Mouse (Mus musculus) hindbrain, embryonic 11.5 days (tissue): ENCODE data around the gene Scrt2. TPM values are rescaled to one million over a fixed set of nuclear protein-coding genes. Genes with fewer than 3 reads are reported as not detected.

Source experiments
- ATAC-seq: fragments of 200-750 bp; cut with Nextera tagmentation; 2 replicates; pipeline ENCODE4 v1.8.0; 2017; ENCODE audit warnings: mild to moderate bottlenecking, moderate TSS enrichment, moderate library complexity; ENCODE audit not compliant: low FRiP score
- DNase-seq: peaks from one replicate; pipeline ENCODE4 v3.0.0-alpha.2; 2015; ENCODE audit warnings: low spot score
- H3K27ac ChIP-seq: fragments of 300-500 bp; sonication (generic); 2 replicates; pipeline ENCODE4 v1.5.1; 2014; ENCODE audit warnings: mild to moderate bottlenecking, low read depth, low read length
- H3K27me3 ChIP-seq: fragments of 300-500 bp; sonication (generic); 2 replicates; pipeline ENCODE4 v1.6.1; 2014; ENCODE audit warnings: mild to moderate bottlenecking, low read length, moderate library complexity, mixed read lengths; ENCODE audit not compliant: control insufficient read depth, insufficient read depth
- H3K36me3 ChIP-seq: fragments of 300-500 bp; sonication (generic); 2 replicates; pipeline ENCODE4 v1.6.1; 2014; ENCODE audit warnings: mild to moderate bottlenecking, low read length, moderate library complexity, mixed read lengths; ENCODE audit not compliant: control insufficient read depth, insufficient read depth
- H3K4me1 ChIP-seq: fragments of 300-500 bp; sonication (generic); replicated peaks from 2 replicates; pipeline ENCODE4 v1.6.1; 2014; ENCODE audit warnings: low read length, mixed read lengths; ENCODE audit not compliant: control insufficient read depth, insufficient read depth
- H3K4me2 ChIP-seq: fragments of 300-500 bp; sonication (generic); replicated peaks from 2 replicates; pipeline ENCODE4 v1.6.1; 2014; ENCODE audit warnings: mild to moderate bottlenecking, low read depth, low read length
- H3K4me3 ChIP-seq: fragments of 300-500 bp; sonication (generic); 2 replicates; pipeline ENCODE4 v1.5.1; 2014; ENCODE audit warnings: low read depth, low read length
- H3K9ac ChIP-seq: fragments of 300-500 bp; sonication (generic); 2 replicates; pipeline ENCODE4 v1.6.1; 2014; ENCODE audit warnings: low read depth, low read length
- H3K9me3 ChIP-seq: fragments of 300-500 bp; sonication (generic); 2 replicates; pipeline ENCODE4 v1.6.1; 2016; ENCODE audit warnings: low read length; ENCODE audit not compliant: control insufficient read depth
- WGBS: fragments of 180-500 bp; shearing (Covaris S2); extraction: QIAGEN DNeasy Blood & Tissue Kit; methylation state at CpG from one replicate; pipeline ENCODE4 v1.1.7; 2014; 5-methylcytosine and 5-hydroxymethylcytosine counted together
- polyA plus RNA-seq: library from polyadenylated mRNA; unstranded; fragments of >200 nt; fragmentation: Nextera tagmentation; extraction: Ambion mirVana; gene quantifications from 2 replicates; pipeline ENCODE4 v1.2.1, GENCODE M21; 2014

The Scrt2 gene
- polyA plus RNA-seq, 1 experiment from 2014 or later = 31.4 TPM

DNA sequence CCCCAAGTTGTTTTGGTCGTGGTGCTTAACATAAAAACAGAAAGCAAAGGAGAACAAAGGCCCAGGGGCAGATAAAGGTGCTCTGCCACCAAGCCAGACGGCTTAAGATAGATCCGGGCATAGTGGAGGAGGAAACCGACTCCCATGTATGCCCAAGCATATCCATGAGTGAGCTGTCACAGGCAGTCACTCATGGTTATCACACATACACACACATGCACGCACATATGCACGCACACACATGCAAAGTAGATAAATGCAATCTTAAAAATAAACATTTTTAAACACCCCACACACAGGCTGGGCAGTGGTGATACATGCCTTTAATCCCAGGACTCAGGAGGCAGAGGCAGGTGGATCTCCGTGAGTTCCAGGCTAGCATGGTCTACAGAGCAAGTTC, 36.4 kb downstream of the Scrt2 start:
- H3K4me1 ChIP-seq = peaks cover 11% of the 10 kb centered on the region
- 88% methylated on average over 7 of the region's 7 CpGs for WGBS
- H3K27ac ChIP-seq = no peak overlapping the region
- H3K4me3 ChIP-seq = no peak overlapping the region
- no peaks in the 10 kb centered on the region for H3K36me3 ChIP-seq
- H3K27me3 ChIP-seq = no peaks in the 10 kb centered on the region
- H3K4me2 ChIP-seq = no peak overlapping the region
- ATAC-seq (no peak), DNase-seq (no peak)
- H3K9ac ChIP-seq = no peak overlapping the region
- H3K9me3 ChIP-seq = no peaks in the 10 kb centered on the region

DNA sequence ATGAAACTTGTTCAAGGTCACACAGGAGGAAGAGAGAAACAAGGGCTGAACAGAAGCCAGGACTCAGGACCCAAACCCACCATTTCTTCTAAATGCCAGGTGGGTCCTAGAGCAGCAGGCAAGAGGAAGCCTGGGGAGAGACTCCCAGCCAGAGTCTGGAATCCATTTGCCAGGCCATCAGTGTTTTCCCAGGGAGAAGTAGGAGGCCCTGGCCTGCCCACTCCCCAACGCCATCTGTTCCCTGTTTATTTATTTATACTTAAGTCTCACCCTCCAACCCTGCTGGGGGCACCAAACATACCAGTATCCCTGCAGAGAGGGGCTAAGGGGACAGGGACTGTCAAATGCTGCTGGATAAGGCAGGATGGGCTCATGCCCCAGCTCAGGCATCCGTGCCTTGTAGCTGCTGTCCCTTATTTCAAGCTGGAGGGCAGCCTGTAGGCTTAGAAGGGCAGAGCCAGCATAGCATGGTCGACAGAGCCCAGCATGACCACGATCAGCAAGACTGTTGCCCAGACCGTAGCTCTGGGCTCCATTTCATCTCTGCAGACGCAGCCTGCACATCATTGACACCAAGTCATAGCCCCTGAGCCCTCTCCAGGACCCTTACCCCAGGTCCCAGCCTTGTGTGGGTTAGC, 38.0 kb downstream of the Scrt2 start:
- Histone ChIP-seq H3K27ac (no peak overlapping the region), H3K9ac (no peak overlapping the region)
- WGBS = 57% methylated on average over 6 of the region's 6 CpGs

DNA sequence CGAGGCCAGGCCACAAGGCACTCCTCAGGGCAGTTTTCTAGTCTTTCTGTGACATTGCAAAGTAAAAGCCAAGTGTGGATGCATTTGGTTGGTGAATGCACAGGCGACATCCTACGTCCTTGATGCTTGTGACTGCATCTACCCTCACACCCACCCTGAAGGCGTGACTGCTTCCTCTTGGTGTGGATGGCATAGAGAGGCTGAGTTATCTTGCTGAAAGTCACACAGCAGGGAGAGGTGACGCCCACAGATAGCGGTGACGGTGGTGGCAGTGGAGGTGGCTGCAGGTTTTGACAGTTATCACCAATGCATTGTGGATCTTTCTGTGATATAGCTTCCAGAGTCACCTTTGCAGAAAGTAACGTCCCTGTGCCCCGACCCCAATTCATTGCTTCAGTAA, 41.6 kb downstream of the Scrt2 start:
- Histone ChIP-seq H3K9ac (no peak overlapping the region), H3K4me1 (no peaks in the 10 kb centered on the region), H3K4me2 (no peak overlapping the region), H3K36me3 (no peaks in the 10 kb centered on the region), H3K27ac (no peak overlapping the region), H3K4me3 (no peak overlapping the region), H3K9me3 (no peaks in the 10 kb centered on the region), H3K27me3 (no peaks in the 10 kb centered on the region)
- ATAC-seq (no peak), DNase-seq (no peak)
- WGBS = 70% methylated on average over 9 of the region's 9 CpGs

More for the DNA sequence above, 38.0 kb downstream of the Scrt2 start:
- no peaks in the 10 kb centered on the region for H3K9me3 ChIP-seq
- peaks cover 8% of the 10 kb centered on the region for H3K4me1 ChIP-seq
- H3K4me2 ChIP-seq = no peak overlapping the region
- H3K27me3 ChIP-seq = no peaks in the 10 kb centered on the region
- H3K36me3 ChIP-seq = no peaks in the 10 kb centered on the region
- DNase-seq (no peak), ATAC-seq (no peak)
- no peak overlapping the region for H3K4me3 ChIP-seq

DNA sequence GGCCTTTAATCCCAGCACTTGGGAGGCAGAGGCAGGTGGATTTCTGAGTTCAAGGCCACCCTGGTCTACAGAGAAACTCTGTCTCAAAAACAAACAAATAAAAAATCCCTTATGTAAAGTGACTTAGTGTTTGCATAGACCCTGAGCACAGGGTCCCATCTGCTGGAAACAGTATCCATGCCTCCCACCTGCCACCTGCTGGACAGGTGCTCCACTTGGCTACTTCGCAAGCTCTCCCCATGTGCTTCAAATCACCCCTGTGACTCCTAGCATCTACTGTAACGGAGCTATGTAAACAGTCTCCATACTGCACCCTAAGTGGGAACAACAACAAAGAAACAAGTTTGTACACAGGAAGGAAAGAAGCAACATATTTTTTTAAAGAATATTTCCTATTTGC, 47.3 kb downstream of the Scrt2 start:
- Histone ChIP-seq H3K36me3 (no peaks in the 10 kb centered on the region), H3K4me1 (no peaks in the 10 kb centered on the region), H3K9me3 (no peaks in the 10 kb centered on the region), H3K27ac (no peak overlapping the region), H3K4me3 (no peak overlapping the region), H3K4me2 (no peak overlapping the region), H3K27me3 (no peaks in the 10 kb centered on the region), H3K9ac (no peak overlapping the region)
- ATAC-seq (no peak), DNase-seq (no peak)
- 79% methylated on average over 2 of the region's 2 CpGs for WGBS

DNA sequence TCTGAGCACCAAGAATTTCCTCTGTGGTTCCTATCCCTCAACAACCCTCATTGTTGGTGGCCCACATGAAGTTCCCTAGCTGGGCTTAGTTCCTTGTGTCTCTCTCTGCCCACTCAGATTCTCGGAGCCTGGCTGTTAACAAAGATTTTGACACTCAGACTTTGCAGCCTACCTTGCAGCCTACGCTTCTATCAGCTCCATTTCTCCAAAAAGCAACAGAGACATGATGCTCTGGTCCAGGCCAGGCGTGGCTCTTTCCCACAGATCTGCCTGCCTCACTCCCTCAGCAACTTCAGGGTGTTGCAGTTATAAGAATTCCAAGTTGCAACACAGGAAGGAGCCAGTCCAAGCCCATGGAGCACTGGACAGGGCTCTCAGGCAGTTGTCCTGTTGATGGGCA, 48.4 kb downstream of the Scrt2 start:
- Histone ChIP-seq H3K4me2 (no peak overlapping the region), H3K9ac (no peak overlapping the region), H3K9me3 (no peaks in the 10 kb centered on the region), H3K27ac (no peak overlapping the region), H3K4me1 (no peaks in the 10 kb centered on the region), H3K27me3 (no peaks in the 10 kb centered on the region), H3K4me3 (no peak overlapping the region), H3K36me3 (no peaks in the 10 kb centered on the region)
- no peak for ATAC-seq
- 68% methylated on average over 3 of the region's 3 CpGs for WGBS
- DNase-seq = no peak

DNA sequence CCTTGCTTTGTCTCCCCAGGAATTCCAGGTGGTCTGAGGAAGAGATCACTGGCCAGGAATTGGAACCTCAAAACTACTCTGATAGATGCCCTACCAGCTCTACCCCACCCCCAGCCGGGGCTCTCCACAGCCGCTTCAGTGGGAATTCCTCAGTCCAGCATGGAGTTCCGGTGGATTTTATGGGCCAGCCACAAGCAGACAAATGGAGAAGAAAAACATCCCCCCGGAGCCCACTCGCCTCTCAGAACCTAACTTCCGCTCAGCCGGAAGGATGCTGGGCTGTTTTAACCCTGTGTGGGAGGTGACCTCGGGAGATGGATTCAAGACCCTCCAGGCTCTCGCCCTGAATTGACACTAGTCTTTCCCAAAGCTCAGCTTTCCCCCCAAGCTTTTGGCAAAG, 50.7 kb downstream of the Scrt2 start:
- DNase-seq = no peak
- H3K9ac ChIP-seq = no peak overlapping the region
- 53% methylated on average over 9 of the region's 9 CpGs for WGBS
- no peaks in the 10 kb centered on the region for H3K4me1 ChIP-seq
- no peak overlapping the region for H3K27ac ChIP-seq
- no peak overlapping the region for H3K4me3 ChIP-seq
- no peaks in the 10 kb centered on the region for H3K27me3 ChIP-seq
- no peaks in the 10 kb centered on the region for H3K9me3 ChIP-seq
- no peak for ATAC-seq
- no peaks in the 10 kb centered on the region for H3K36me3 ChIP-seq
- H3K4me2 ChIP-seq = no peak overlapping the region

DNA sequence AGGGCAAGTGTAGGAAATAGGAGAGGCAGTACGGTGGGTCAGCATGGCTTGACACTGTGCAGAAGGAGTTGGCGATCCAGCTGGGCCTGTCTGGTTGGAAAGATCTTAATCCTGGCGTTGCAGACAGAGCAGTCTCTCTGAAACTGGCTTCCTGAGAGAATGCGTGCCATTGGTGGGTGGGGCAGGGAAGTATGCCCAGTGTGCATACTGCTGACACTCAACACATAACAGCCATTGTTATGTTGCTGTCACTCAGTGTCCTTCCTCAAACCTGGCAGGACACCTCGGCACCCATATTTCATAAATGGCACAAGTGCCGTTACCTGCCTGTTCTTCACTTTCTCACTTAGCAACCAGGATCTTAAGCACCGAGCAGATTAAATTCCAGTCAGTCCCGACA, 51.4 kb downstream of the Scrt2 start:
- H3K27me3 ChIP-seq = no peaks in the 10 kb centered on the region
- H3K4me2 ChIP-seq = no peak overlapping the region
- DNase-seq (no peak), ATAC-seq (no peak)
- no peak overlapping the region for H3K4me3 ChIP-seq
- H3K4me1 ChIP-seq = no peaks in the 10 kb centered on the region
- H3K9me3 ChIP-seq = no peaks in the 10 kb centered on the region
- WGBS = 88% methylated on average over 8 of the region's 8 CpGs
- no peaks in the 10 kb centered on the region for H3K36me3 ChIP-seq
- H3K9ac ChIP-seq = no peak overlapping the region
- no peak overlapping the region for H3K27ac ChIP-seq

DNA sequence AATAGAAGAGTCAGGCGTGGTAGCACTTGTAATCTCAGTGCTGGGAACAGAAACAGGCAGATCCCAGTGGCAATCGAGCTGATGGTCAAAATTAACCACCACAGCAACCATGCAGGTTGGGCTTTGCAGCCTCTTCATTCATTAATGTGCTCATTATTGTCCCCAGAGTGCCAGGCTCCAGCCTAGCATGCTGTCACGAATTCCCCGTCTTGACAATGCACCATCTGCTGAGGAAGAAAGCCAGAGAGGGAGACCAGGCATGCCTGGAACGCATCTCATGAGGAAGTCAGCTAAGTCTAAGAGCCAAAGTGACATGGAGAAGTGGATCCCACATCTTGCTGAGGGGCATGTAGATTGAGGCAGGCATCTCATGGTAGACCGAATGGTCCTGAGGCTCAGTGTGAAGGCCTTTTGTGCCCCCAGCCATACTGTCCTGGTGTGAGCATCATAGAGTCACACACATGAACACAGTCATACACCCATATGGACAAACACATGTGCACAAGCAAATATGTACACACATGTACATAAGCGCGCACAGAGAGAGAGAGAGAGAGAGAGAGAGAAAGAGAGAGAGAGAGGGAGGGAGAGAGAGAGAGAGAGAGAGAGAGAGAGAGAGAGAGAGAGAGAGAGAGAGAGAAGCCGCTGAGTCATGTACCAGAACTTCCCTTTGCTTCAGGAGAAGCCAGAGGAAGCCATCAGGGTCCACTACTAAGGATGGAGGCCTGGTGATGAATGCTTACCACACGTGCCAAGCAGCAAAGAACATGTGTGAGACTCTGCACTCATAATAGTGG, 58.1 kb downstream of the Scrt2 start:
- H3K27me3 ChIP-seq = peaks cover 14% of the 10 kb centered on the region
- H3K4me3 ChIP-seq = no peak overlapping the region
- no peaks in the 10 kb centered on the region for H3K9me3 ChIP-seq
- no peak overlapping the region for H3K9ac ChIP-seq
- ATAC-seq = no peak
- peaks cover 7% of the 10 kb centered on the region; the same call in 1 of the 2 replicates for H3K4me1 ChIP-seq
- no peak overlapping the region for H3K4me2 ChIP-seq
- WGBS = 68% methylated on average over 10 of the region's 10 CpGs
- H3K27ac ChIP-seq = no peak overlapping the region
- peak; percentile 26 for DNase-seq
- no peaks in the 10 kb centered on the region for H3K36me3 ChIP-seq

DNA sequence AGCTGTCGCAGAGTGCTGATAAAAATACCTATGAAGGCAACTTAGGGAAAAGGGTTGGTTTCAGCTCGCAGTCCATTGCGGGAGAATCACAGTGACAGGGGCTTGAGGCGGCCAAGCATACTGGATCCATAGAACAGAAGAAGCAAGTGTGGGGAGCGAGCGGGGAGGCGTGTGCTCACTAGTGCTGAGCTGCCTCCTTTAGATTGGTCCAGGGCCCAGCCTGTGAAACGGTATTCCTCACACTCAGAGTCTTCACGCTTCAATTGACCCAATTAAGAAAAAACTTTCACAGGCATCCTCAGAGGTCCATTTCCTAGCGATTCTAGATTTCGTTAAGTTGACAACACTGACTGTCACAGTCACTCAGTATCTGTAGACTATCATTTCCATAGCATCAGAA, 59.6 kb downstream of the Scrt2 start:
- WGBS = 38% methylated on average over 11 of the region's 11 CpGs
- H3K27me3 ChIP-seq = peaks cover 20% of the 10 kb centered on the region
- no peaks in the 10 kb centered on the region for H3K9me3 ChIP-seq
- no peaks in the 10 kb centered on the region for H3K36me3 ChIP-seq
- DNase-seq (no peak), ATAC-seq (no peak)
- H3K9ac ChIP-seq = no peak overlapping the region
- no peak overlapping the region for H3K27ac ChIP-seq
- H3K4me2 ChIP-seq = no peak overlapping the region
- H3K4me3 ChIP-seq = no peak overlapping the region
- peaks cover 7% of the 10 kb centered on the region for H3K4me1 ChIP-seq
